Mouse (Mus musculus) megakaryocyte, embryonic 14.5 days (primary cell): Measurements from ENCODE around the gene Treml4.

Experiments
- FLI1 ChIP-seq: IDR thresholded peaks from 2 replicates; pipeline ENCODE4 v1.6.1; 2012; ENCODE audit warnings: low read length, inconsistent platforms, mixed read lengths
- GATA1 ChIP-seq: IDR thresholded peaks from 3 replicates; pipeline ENCODE4 v1.6.1; 2012; ENCODE audit warnings: mixed read lengths, low read length, inconsistent platforms, borderline replicate concordance

- TF ChIP-seq GATA1 (no peak), FLI1 (no peak)
These were observed 48.0 kb downstream of the Treml4 start for GRCm38 (mm10) chr17:48312124-48312523.
